Mouse (Mus musculus) lung, postnatal 25 days (tissue): ENCODE results near the gene Edrf1.

Source experiments
- DNase-seq: peaks from one replicate; pipeline ENCODE4 v3.0.0; 2022; ENCODE audit warnings: low spot score

Gene Edrf1

GRCm38 (mm10) chr7:133637361-133638305 is at the start of gene Edrf1:
Edrf1 (plus strand) TSS chr7:133637543.
- DNase-seq, result peak; percentile 99

- no peak for DNase-seq
Measured at GRCm38 (mm10) chr7:133591750-133592149, 45.6 kb upstream of the Edrf1 start.

GRCm38 (mm10) chr7:133600558-133600957 is 36.8 kb upstream of the Edrf1 start:
- DNase-seq, result no peak

DNA sequence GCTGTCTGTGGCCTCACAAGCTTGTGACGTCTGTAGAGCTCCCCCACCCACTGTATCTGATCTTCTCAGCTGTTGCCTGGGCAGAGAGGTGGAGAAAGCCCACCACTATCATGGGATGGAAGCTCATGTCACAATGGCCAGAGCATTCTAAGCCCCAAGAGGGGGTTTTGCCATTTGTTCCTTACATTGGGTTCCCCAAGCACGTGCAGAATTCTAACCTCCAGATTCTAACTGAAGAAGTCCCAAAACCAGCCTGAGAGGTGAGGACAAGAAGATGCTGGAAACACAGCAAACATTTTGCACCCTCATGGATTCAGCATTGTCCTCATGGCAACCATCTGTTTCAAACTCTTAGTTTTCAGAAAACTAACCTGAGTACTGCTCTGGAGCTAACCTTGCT is 35.3 kb upstream of the Edrf1 start, which contains the start of gene Tex36:
TSS of gene Tex36 (minus strand) at position 101 of the 400 bp plus-strand sequence.
- DNase-seq, result no peak

GRCm38 (mm10) chr7:133603156-133603555 is 34.2 kb upstream of the Edrf1 start:
- no peak for DNase-seq

DNA sequence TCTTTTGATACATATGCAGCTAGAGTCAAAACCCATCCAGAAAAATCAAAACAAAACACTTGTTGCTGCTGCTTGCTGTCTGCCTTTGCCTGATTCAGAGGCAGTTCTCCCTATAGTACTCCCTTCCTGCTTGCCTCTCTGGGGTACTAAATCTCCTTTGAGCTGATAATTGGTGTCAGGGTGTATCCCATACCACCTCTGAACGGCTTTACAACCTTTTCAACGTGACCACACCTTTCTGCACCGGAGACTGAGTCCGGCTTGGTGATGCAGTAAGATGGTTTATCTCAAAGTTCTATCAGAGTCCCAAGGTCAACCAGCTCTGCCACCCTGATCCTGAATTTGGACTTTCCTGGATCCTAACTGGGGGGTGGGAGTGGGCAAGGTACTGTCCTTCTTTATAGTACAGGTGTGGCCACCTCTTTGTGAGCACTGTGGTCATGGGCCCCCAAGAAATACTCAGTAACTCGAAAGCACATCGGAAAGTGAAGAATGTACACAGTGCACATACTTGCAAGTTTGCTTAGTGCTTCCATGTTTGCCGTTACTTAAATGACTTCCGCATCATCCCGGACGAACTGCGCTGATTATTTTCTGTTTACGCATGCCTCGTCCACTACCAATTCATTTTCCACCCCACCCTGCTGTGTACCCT is 32.8 kb upstream of the Edrf1 start:
- no peak for DNase-seq

GRCm38 (mm10) chr7:133607331-133607730 is 30.0 kb upstream of the Edrf1 start:
- no peak for DNase-seq

DNA sequence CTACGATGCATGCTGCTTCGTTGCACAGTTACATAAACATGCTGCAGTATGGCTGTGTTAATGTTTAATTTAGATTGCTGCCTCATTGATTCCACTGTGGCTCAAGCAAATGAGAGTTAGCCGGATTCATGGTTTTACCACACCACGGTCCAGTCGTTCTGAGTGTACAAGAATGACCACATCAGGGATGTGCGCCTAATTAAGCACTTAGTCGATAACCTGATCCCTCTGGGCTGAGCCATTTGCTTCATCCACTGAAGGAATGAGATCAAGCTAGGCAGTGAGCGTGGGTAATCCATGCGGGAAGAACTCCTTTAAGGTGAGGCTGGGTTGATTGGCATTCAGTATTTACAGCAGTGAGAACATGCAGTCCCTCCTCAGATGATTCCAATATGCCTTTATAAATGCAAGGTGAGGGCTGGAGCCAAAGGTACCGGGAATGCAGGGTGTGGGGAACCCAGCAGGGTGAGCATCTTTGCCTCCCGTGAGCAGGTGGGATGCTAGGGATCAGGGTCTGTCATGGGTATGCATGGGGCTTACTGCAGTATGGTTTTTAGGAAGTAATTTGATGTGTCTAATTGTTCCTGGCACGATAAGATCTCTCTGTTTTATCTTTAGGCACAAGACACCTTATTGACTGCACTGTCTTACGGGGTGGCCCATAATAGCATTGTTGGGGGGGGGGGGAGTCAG is 29.3 kb upstream of the Edrf1 start:
- no peak for DNase-seq

GRCm38 (mm10) chr7:133608631-133609340 is 28.6 kb upstream of the Edrf1 start:
- DNase-seq, result no peak

DNA sequence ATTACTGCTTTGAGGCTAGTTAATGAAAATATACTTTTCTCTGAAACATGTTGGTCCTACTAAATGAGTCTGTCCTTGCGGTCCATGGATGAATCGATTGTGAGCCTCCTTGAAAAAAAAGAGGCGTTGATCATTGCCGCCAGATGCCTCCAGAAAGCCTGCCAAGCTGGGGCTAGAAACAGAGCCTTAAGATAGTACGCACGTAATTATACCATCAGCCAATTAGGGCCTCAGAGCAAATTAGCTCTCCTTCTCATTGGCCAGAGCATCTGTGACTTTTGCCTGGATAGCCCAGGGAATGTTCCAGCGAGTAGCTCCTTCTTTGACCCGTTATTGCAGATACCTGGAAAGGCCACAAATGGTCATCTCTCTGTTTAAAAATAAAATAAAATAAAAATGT is 27.8 kb upstream of the Edrf1 start:
- DNase-seq, result peak; percentile 1

GRCm38 (mm10) chr7:133612981-133613380 is 24.4 kb upstream of the Edrf1 start:
- no peak for DNase-seq

DNA sequence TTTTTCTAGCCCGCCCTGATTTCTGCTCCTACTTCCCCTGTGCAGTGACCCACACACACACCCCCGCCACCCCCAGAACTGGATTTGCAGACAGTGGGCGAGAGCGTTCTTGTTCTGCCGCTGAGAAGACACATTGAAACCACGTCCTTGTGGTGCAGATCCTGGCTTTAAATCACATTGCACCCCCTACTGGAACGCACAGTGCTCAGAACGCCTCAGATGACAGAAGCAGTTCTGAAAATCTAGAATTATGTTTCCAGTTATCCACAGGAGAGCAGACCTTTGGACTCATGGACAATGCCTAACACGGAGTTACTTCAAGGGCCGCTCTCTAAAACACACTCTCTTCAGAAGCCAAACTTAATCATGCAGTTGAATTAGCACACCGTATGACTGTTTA is 16.6 kb upstream of the Edrf1 start:
- DNase-seq, result no peak

DNA sequence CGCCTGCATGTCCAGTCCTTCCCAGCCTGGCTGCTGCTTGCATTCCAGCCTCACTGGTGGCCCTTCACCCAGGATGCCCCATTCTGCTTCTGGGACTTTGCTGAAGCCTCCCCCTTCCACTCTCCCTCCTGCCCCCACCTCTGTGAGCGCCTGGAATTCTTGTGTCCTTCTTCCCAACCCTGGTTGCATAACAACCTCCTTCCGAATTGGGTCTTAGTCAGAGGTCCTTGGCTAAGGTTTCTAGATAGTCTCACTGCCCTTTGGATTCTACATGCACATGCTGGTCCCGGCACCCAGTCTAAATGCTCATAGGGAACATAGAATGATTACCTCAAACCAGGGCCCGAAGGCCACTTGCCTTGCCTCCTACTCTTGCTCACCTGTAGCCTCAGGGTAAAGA is 14.1 kb upstream of the Edrf1 start:
- DNase-seq, result no peak

- DNase-seq, result no peak
Measured at GRCm38 (mm10) chr7:133627184-133627936, 10.0 kb upstream of the Edrf1 start.

DNA sequence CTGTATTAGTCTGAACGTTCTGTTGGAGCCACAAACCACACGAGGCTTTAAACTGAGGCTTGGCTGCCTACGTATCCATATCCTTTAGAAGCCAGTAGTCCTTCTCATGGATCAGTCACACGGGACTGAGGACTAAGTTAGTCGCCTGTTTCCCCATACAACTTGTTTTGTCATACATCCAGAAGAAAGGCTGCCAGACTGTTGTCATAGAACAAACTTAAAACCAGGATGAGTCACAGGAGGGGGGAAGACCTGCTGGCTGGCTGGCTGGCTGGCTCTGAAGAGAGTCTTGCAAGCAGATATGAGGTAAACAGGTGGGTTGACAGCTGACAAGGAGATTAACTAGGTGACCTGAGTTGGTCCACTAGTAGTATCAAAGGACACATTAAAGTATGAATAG is 6.5 kb upstream of the Edrf1 start:
- no peak for DNase-seq

- DNase-seq, result peak; percentile 52
Measured at GRCm38 (mm10) chr7:133632476-133632875, 4.9 kb upstream of the Edrf1 start.

DNA sequence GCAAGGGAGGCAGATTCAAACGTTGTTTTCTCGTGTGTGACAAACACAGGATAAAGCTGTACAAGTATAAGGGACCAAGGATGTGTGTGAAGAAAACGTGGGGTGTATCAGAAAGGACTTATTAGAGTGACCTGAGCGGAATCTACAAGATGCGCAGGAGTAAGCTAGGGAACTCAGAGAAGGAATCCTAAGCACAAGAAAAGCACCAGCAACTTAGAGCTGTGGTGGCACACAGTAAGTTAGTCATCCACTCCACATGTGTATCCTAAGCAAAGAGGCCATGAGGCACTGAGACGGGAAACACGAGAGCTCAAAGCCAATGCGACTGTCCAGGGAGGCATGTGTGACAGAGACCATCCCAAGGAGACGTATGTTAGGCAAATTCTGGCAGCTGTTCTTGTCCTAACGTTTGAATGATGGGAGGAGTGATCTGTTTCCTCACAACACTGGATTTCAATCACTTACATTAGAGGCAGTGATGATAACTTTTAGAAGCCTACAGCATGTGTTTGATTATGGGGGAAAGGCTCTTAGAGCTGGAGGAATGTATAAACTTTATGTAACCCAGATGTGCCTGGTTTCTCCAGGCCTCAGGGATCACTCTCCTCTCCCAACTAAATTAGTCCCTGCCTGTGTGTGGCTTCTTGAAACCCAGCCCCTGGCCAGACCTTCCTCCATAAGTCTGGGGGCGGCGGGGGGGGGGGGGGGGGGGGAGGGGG is 2.3 kb upstream of the Edrf1 start:
- no peak for DNase-seq

DNA sequence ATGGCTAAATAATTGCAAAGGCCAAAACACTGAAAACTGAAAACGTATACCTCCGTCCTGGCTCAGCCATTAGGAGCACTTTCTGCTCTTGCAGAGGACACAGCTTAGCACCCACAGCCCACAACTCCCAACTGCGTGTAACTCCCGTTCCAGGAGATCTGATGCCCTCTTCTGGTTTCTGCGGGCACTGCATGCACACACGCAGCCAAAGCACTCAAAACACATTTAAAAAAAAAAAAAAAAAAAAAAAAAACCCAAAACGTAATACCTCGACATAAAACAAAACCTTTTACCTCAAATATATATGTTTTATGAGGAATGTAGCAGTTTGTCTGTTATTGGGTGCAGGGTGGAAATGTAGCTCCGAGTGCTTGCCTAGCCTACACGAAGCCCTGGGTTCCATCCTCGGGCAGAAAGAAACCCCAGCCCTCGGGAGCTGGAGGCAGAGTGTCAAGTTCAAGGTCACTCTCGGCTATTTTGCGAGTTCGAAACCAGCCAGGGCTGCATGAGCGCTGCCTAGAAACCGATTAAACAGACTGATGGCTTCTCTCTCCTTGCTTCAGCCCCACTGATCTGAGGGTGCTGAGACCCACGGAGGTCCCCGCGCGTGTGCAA is 498 bp upstream of the Edrf1 start:
- DNase-seq, result peak; percentile 89

- DNase-seq, result no peak
Measured at GRCm38 (mm10) chr7:133638306-133638705, 963 bp downstream of the Edrf1 start.

- no peak for DNase-seq
Measured at GRCm38 (mm10) chr7:133638821-133639220, 1.5 kb downstream of the Edrf1 start.
